Mouse (Mus musculus) lung, embryonic 16.5 days (tissue): ENCODE measurements at regions not wholly inside any gene's neighbourhood (a gene's known extent, or its start where the extent isn't known, plus 50 kb on each side); places are given as distances from the start of the nearest gene placed in this dataset.

Experiments used
- ATAC-seq: fragments of 200-750 bp; cut with Nextera tagmentation; 2 replicates; pipeline ENCODE4 v1.8.0; 2017; ENCODE audit warnings: low read depth, mild to moderate bottlenecking, moderate library complexity
- H3K27ac ChIP-seq: fragments of 300-500 bp; sonication (generic); 2 replicates; pipeline ENCODE4 v1.5.1; 2014; ENCODE audit warnings: mild to moderate bottlenecking, control low read depth, low read length
- H3K27me3 ChIP-seq: fragments of 300-500 bp; sonication (generic); 2 replicates; pipeline ENCODE4 v1.6.1; 2014; ENCODE audit warnings: low read depth, low read length, mixed read lengths; ENCODE audit not compliant: control insufficient read depth, insufficient read depth
- H3K36me3 ChIP-seq: fragments of 300-500 bp; sonication (generic); 2 replicates; pipeline ENCODE4 v1.6.1; 2014; ENCODE audit warnings: low read length; ENCODE audit not compliant: control insufficient read depth, insufficient read depth
- H3K4me1 ChIP-seq: fragments of 300-500 bp; sonication (generic); replicated peaks from 2 replicates; pipeline ENCODE4 v1.6.1; 2014; ENCODE audit warnings: low read length, mixed read lengths; ENCODE audit not compliant: control insufficient read depth, insufficient read depth
- H3K4me2 ChIP-seq: fragments of 300-500 bp; sonication (generic); 2 replicates; pipeline ENCODE4 v1.6.1; 2014; ENCODE audit warnings: low read depth, low read length, control low read depth
- H3K4me3 ChIP-seq: fragments of 300-500 bp; sonication (generic); 2 replicates; pipeline ENCODE4 v1.5.1; 2014; ENCODE audit warnings: mild to moderate bottlenecking, low read length, control low read depth
- H3K9ac ChIP-seq: fragments of 300-500 bp; sonication (generic); 2 replicates; pipeline ENCODE4 v1.6.1; 2014; ENCODE audit warnings: low read length, control low read depth
- H3K9me3 ChIP-seq: fragments of 300-500 bp; sonication (generic); 2 replicates; pipeline ENCODE4 v1.6.1; 2016; ENCODE audit warnings: low read length; ENCODE audit not compliant: control insufficient read depth
- WGBS: fragments of 180-500 bp; shearing (Covaris S2); extraction: QIAGEN DNeasy Blood & Tissue Kit; methylation state at CpG from one replicate; pipeline ENCODE4 v1.1.7; 2014; 5-methylcytosine and 5-hydroxymethylcytosine counted together

GRCm38 (mm10) chr12:25439029-25439551 is 342.1 kb upstream of the Id2 start:
- Histone ChIP-seq H3K9ac (no peak overlapping the region), H3K4me2 (no peak overlapping the region), H3K27ac (no peak overlapping the region), H3K4me3 (no peak overlapping the region), H3K27me3 (no peaks in the 10 kb centered on the region), H3K4me1 (no peaks in the 10 kb centered on the region), H3K36me3 (no peaks in the 10 kb centered on the region), H3K9me3 (no peaks in the 10 kb centered on the region)
- WGBS = 81% methylated on average over 7 of the region's 7 CpGs
- ATAC-seq = no peak

GRCm38 (mm10) chr12:25438217-25439028 is 341.5 kb upstream of the Id2 start:
- H3K9ac ChIP-seq = no peak overlapping the region
- H3K4me3 ChIP-seq = no peak overlapping the region
- no peaks in the 10 kb centered on the region for H3K36me3 ChIP-seq
- ATAC-seq = no peak
- no peaks in the 10 kb centered on the region for H3K27me3 ChIP-seq
- 65% methylated on average over 8 of the region's 8 CpGs for WGBS
- H3K9me3 ChIP-seq = no peaks in the 10 kb centered on the region
- H3K27ac ChIP-seq = no peak overlapping the region
- no peak overlapping the region for H3K4me2 ChIP-seq
- no peaks in the 10 kb centered on the region for H3K4me1 ChIP-seq

- Histone ChIP-seq H3K27ac (no peak overlapping the region), H3K9ac (no peak overlapping the region), H3K4me3 (no peak overlapping the region), H3K36me3 (no peaks in the 10 kb centered on the region), H3K9me3 (no peaks in the 10 kb centered on the region), H3K27me3 (no peaks in the 10 kb centered on the region), H3K4me1 (no peaks in the 10 kb centered on the region), H3K4me2 (no peak overlapping the region)
- WGBS = 54% methylated on average over 4 of the region's 4 CpGs
- ATAC-seq = no peak
These were observed 340.6 kb upstream of the Id2 start for GRCm38 (mm10) chr12:25437556-25437955.

GRCm38 (mm10) chr12:25436220-25436911 is 339.4 kb upstream of the Id2 start:
- Histone ChIP-seq H3K9me3 (no peaks in the 10 kb centered on the region), H3K4me3 (no peak overlapping the region), H3K4me2 (no peak overlapping the region), H3K4me1 (no peaks in the 10 kb centered on the region), H3K36me3 (no peaks in the 10 kb centered on the region), H3K27me3 (no peaks in the 10 kb centered on the region), H3K27ac (no peak overlapping the region), H3K9ac (no peak overlapping the region)
- 78% methylated on average over 6 of the region's 6 CpGs for WGBS
- no peak for ATAC-seq

GRCm38 (mm10) chr12:25432796-25433195 is 335.9 kb upstream of the Id2 start:
- Histone ChIP-seq H3K4me3 (no peak overlapping the region), H3K4me1 (no peaks in the 10 kb centered on the region), H3K9ac (no peak overlapping the region), H3K4me2 (no peak overlapping the region), H3K27ac (no peak overlapping the region), H3K9me3 (no peaks in the 10 kb centered on the region), H3K36me3 (no peaks in the 10 kb centered on the region), H3K27me3 (no peaks in the 10 kb centered on the region)
- ATAC-seq = no peak
- WGBS = 88% methylated on average over 6 of the region's 6 CpGs

- no peaks in the 10 kb centered on the region for H3K27me3 ChIP-seq
- no peak overlapping the region for H3K4me2 ChIP-seq
- 87% methylated on average over 4 of the region's 4 CpGs for WGBS
- H3K9me3 ChIP-seq = no peaks in the 10 kb centered on the region
- H3K36me3 ChIP-seq = no peaks in the 10 kb centered on the region
- no peak overlapping the region for H3K27ac ChIP-seq
- H3K4me1 ChIP-seq = no peaks in the 10 kb centered on the region
- no peak overlapping the region for H3K4me3 ChIP-seq
- no peak for ATAC-seq
- no peak overlapping the region for H3K9ac ChIP-seq
These were observed 334.0 kb upstream of the Id2 start for GRCm38 (mm10) chr12:25430911-25431310.

GRCm38 (mm10) chr12:25427911-25428642 is 331.1 kb upstream of the Id2 start:
- H3K4me3 ChIP-seq = no peak overlapping the region
- no peak for ATAC-seq
- no peak overlapping the region for H3K4me2 ChIP-seq
- no peaks in the 10 kb centered on the region for H3K36me3 ChIP-seq
- H3K9me3 ChIP-seq = no peaks in the 10 kb centered on the region
- H3K27ac ChIP-seq = no peak overlapping the region
- no peaks in the 10 kb centered on the region for H3K27me3 ChIP-seq
- WGBS = 77% methylated on average over 11 of the region's 11 CpGs
- H3K4me1 ChIP-seq = no peaks in the 10 kb centered on the region
- H3K9ac ChIP-seq = no peak overlapping the region

GRCm38 (mm10) chr12:25417336-25417735 is 320.4 kb upstream of the Id2 start:
- Histone ChIP-seq H3K4me2 (no peak overlapping the region), H3K4me1 (peaks cover 4% of the 10 kb centered on the region; the same call in 1 of the 2 replicates), H3K9ac (no peak overlapping the region), H3K36me3 (no peaks in the 10 kb centered on the region), H3K27ac (no peak overlapping the region), H3K9me3 (peaks cover 3% of the 10 kb centered on the region; the same call in 1 of the 2 replicates), H3K4me3 (no peak overlapping the region), H3K27me3 (no peaks in the 10 kb centered on the region)
- ATAC-seq = no peak
- WGBS = 72% methylated on average over 4 of the region's 4 CpGs

GRCm38 (mm10) chr12:25416571-25416970 is 319.6 kb upstream of the Id2 start:
- Histone ChIP-seq H3K9ac (no peak overlapping the region), H3K27me3 (no peaks in the 10 kb centered on the region), H3K27ac (no peak overlapping the region), H3K4me2 (no peak overlapping the region), H3K9me3 (peaks cover 3% of the 10 kb centered on the region; the same call in 1 of the 2 replicates), H3K36me3 (no peaks in the 10 kb centered on the region), H3K4me1 (peaks cover 4% of the 10 kb centered on the region; the same call in 1 of the 2 replicates), H3K4me3 (no peak overlapping the region)
- ATAC-seq = no peak
- WGBS = 72% methylated on average over 3 of the region's 3 CpGs
